Mouse (Mus musculus) lung, postnatal 0 days (tissue): ENCODE measurements around the gene Mss51.

Experiments used
- CTCF ChIP-seq: IDR thresholded peaks from 2 replicates; pipeline ENCODE4 v1.5.1; 2016; ENCODE audit warnings: antibody characterized with exemption, mild to moderate bottlenecking
- EP300 ChIP-seq: IDR thresholded peaks from 2 replicates; pipeline ENCODE4 v1.6.1; 2016; ENCODE audit warnings: antibody characterized with exemption, mild to moderate bottlenecking, control low read depth

DNA sequence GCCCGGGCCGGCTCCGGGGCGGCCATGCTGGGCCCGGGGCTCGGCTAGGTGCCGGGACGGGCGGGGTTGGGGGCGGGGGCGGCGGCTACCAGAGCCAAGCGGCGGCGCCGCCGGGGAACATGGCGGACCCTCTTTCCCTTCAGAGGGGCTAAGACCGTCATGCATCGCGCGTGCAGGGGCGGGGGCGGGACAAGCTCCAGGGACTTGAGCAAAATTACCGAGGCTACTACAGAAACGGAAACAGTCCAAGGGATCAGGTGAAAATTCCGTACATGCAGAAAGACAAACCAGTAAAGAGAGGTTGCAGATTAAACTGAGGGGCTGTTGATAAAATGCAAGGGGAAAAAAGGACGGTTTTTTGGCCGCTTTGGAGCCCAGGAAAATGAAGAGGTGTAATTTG is 49.7 kb upstream of the Mss51 start, which contains the start of gene Ppp3cb:
- TF ChIP-seq CTCF (no peak), EP300 (no peak)
